Mouse (Mus musculus) c-Kit-positive CD71-positive TER-119-negative erythroid progenitor cells, embryonic 14.5 days (primary cell): Measurements from ENCODE around the gene Prkce.

Experiments used
- DNase-seq: peaks from one replicate; pipeline ENCODE4 v3.0.0-alpha.2; 2013; ENCODE audit warnings: low read depth

Prkce gene

GRCm38 (mm10) chr17:86167320-86168230, at the start of gene Prkce:
Gene Prkce (plus strand): TSS chr17:86167785.
- peak; percentile 72 for DNase-seq

- no peak for DNase-seq
Measured at GRCm38 (mm10) chr17:86123146-86123545, 44.4 kb upstream of the Prkce start.

- no peak for DNase-seq
Measured at GRCm38 (mm10) chr17:86125908-86126307, 41.7 kb upstream of the Prkce start.

- DNase-seq: no peak
Measured at GRCm38 (mm10) chr17:86128198-86128597, 39.4 kb upstream of the Prkce start.

GRCm38 (mm10) chr17:86132534-86132933, 35.1 kb upstream of the Prkce start:
- no peak for DNase-seq

- no peak for DNase-seq
Measured at GRCm38 (mm10) chr17:86134461-86134860, 33.1 kb upstream of the Prkce start.

- no peak for DNase-seq
Measured at GRCm38 (mm10) chr17:86135835-86136234, 31.8 kb upstream of the Prkce start.

- no peak for DNase-seq
Measured at GRCm38 (mm10) chr17:86144537-86145078, 23.0 kb upstream of the Prkce start.

- DNase-seq: peak; percentile 94
Measured at GRCm38 (mm10) chr17:86145079-86145951, 22.3 kb upstream of the Prkce start, which contains the start of gene Srbd1. Gene Srbd1 (minus strand): TSS chr17:86145175.

- no peak for DNase-seq
Measured at GRCm38 (mm10) chr17:86149726-86150125, 17.9 kb upstream of the Prkce start.

- DNase-seq: peak; percentile 60
Measured at GRCm38 (mm10) chr17:86150867-86151348, 16.7 kb upstream of the Prkce start.

- DNase-seq: no peak
Measured at GRCm38 (mm10) chr17:86156999-86157398, 10.6 kb upstream of the Prkce start.

- DNase-seq: no peak
Measured at GRCm38 (mm10) chr17:86162672-86163071, 4.9 kb upstream of the Prkce start.

- DNase-seq: no peak
Measured at GRCm38 (mm10) chr17:86164416-86164815, 3.2 kb upstream of the Prkce start.

GRCm38 (mm10) chr17:86166051-86166566, 1.5 kb upstream of the Prkce start:
- no peak for DNase-seq

- DNase-seq: no peak
Measured at GRCm38 (mm10) chr17:86166567-86167319, 842 bp upstream of the Prkce start.

GRCm38 (mm10) chr17:86168231-86168981, 821 bp downstream of the Prkce start:
- no peak for DNase-seq

- no peak for DNase-seq
Measured at GRCm38 (mm10) chr17:86169092-86169491, 1.5 kb downstream of the Prkce start.

- no peak for DNase-seq
Measured at GRCm38 (mm10) chr17:86170164-86170958, 2.8 kb downstream of the Prkce start.

- DNase-seq: no peak
Measured at GRCm38 (mm10) chr17:86175516-86175915, 7.9 kb downstream of the Prkce start.
